Mouse (Mus musculus) heart, postnatal 10 days (tissue): ENCODE measurements at regions not wholly inside any gene's neighbourhood (a gene's known extent, or its start where the extent isn't known, plus 50 kb on each side); places are given as distances from the start of the nearest gene placed in this dataset.

Source experiments
- DNase-seq, 2 experiments: peaks; one replicate each; pipeline ENCODE4 v3.0.0; 2021
- intact Hi-C: fragments of 180-260 bp; cut with DNase I; formaldehyde crosslinking; loops from one replicate; pipeline ENCODE4 v1.15.1; 2025

GRCm38 (mm10) chr2:170294657-170295056, 133.0 kb downstream of the Bcas1 start:
- intact Hi-C loops: no loop called here
- no peak for DNase-seq

GRCm38 (mm10) chr2:170291841-170292655, 135.6 kb downstream of the Bcas1 start:
- intact Hi-C loops: loop anchor here (2.0 kb wide), 1 partner anchor 19 kb away; no protein-coding TSS in a partner anchor
- no peak for DNase-seq

DNA sequence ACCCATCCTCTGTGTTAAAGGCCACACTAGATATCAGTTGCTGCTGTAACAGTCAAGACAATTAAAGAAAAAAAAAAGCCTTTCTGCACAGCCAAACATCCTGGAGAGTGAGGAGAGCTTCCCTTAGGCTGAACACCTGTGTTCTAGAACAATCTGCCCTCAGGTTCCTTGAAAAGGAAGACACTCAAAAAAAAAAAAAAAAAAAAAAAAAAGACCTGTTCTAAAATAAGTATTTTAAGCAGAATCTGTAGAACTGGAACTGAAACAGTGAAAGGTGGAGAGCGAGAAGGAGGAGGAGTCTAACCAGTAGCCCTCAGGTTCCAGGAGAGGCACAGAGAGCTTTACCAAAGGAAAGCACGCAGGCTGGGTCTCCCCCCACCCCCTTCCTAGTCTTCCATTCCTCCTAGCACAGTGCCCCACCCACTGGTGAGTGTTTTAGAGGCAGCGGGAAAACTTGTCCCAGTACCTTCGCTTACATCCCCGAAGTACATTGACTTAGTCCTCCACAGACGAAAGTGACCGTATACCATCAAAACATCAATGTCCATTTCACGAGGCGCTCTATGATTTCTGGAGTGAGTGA, 138.2 kb downstream of the Bcas1 start:
- no peak for DNase-seq
- intact Hi-C loops: no loop called here

- DNase-seq: no peak
- intact Hi-C loops: no loop called here
These were observed 138.9 kb downstream of the Bcas1 start for GRCm38 (mm10) chr2:170288787-170289186.

DNA sequence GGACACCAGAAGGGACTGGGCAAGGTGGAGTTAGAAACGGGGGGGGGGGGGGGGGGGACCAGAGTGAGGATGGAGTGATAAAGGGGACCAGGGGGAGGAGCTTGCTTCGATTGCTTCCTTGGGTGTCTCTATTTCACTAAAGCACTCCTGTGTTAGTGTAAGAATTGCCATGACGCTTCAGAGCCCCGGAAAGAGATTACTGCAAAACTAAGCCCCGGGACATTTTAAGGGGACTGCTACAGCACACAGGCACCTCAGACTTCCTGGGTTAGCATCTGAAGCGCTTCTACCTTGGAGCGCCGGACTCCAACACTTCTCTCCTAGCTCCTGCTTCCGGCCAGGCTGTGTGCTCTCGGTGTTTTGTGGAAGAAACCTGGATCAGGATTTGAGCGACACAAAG, 139.4 kb downstream of the Bcas1 start:
- DNase-seq: no peak
- intact Hi-C loops: no loop called here

GRCm38 (mm10) chr2:170287301-170287885, 139.5 kb upstream of the Zfp217 start:
- intact Hi-C loops: loop anchor here (2.0 kb wide), 1 partner anchor 31 kb away; no protein-coding TSS in a partner anchor
- peak; percentile 71 to 77 for DNase-seq

- DNase-seq: no peak
- intact Hi-C loops: loop anchor here (2.0 kb wide), 1 partner anchor 32 kb away; no protein-coding TSS in a partner anchor
These were observed 138.9 kb upstream of the Zfp217 start for GRCm38 (mm10) chr2:170286773-170287172.

- no peak for DNase-seq
- intact Hi-C loops: no loop called here
These were observed 134.6 kb upstream of the Zfp217 start for GRCm38 (mm10) chr2:170282463-170282862.

DNA sequence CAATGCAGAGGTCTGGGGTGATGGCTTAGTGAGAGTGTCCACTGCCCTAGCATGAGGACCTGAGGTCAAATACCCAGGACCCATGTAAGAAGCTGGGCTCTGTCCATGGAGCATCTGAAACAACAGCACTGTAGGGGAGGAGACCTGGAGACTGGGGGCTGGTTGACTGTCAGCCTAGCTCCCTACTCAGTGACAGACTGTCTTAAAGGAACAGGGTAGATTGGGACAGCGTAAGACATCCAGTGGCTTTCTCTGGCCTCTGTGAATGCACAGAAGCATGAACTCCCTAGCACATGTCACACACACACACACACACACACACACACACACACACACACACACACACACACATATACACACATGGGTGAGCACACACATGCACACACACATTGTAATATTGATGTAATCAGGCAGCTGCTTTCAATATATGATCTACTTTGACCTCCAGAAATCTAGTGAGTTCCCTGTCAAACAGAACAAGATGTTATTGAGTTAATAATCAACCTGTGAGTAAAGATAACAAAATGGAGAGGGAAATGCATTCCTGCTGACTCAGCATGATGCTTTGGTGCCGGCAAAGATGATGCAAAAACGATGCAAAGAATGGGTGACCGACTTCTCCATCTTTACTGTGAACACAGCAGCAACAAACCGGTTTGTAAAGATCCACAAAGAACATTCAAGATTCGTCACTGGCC, 133.6 kb upstream of the Zfp217 start:
- DNase-seq: no peak
- intact Hi-C loops: no loop called here

DNA sequence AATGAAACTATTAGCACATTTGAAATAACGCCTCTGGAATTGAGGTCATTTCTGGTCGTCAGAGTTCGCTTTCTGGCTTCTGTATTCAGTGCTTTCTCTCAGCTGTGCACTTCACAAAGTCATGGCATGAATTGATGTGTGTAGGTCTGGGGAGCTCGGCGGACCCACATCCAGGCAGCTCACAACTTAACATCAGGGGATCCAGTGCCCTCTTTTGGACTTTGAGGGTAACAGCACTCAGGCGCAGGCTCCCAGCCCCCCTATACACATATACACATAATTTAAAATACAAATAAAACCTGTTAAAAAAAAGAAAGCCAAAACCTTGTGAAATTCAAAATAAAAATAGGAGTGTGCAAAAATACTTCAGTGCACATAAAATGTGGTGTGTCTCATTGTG, 132.8 kb upstream of the Zfp217 start:
- intact Hi-C loops: no loop called here
- no peak for DNase-seq

- peak; percentile 44 to 54 for DNase-seq
- intact Hi-C loops: no loop called here
These were observed 130.0 kb upstream of the Zfp217 start for GRCm38 (mm10) chr2:170277896-170278295.

DNA sequence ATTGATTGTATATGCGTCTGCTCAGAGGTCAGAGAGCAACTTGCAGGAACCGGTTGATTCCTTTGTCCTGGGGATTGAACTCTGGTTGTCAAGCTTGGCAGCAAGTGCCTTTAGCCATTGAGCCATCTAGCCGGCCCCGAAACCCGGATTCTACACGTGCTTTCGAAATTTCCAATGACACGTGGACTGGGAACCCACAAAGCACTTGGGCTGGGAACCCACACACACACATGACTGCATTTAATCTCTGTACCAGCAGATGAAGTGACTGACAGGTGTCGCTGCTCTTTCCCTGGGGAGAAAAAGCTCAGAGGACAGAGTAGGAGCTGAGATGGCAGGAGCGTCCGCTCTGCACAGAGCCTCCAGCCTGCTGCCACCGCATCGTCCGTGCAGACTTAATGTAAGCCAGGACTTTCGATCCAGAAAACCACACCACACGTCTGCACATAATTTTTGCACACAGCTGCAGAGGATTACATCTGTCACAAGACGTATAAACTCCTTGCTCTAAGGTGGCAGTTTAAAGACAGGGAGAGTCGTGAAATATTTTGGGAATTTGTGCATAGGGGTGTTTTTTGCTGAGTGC, 129.4 kb upstream of the Zfp217 start:
- intact Hi-C loops: no loop called here

GRCm38 (mm10) chr2:170275687-170276086, 127.8 kb upstream of the Zfp217 start:
- DNase-seq: no peak
- intact Hi-C loops: no loop called here

More for the DNA sequence above, 129.4 kb upstream of the Zfp217 start:
- DNase-seq: no peak

- no peak for DNase-seq
- intact Hi-C loops: no loop called here
These were observed 122.1 kb upstream of the Zfp217 start for GRCm38 (mm10) chr2:170269926-170270577.

GRCm38 (mm10) chr2:170268080-170268479, 120.2 kb upstream of the Zfp217 start:
- intact Hi-C loops: no loop called here
- DNase-seq: peak; percentile 43 to 46

- intact Hi-C loops: no loop called here
- peak in 1 of 2 experiments; percentile 58 for DNase-seq
These were observed 119.2 kb upstream of the Zfp217 start for GRCm38 (mm10) chr2:170267152-170267551.

GRCm38 (mm10) chr2:170266407-170267101, 118.7 kb upstream of the Zfp217 start:
- intact Hi-C loops: no loop called here
- DNase-seq: peak; percentile 16 to 47

GRCm38 (mm10) chr2:170263594-170263993, 115.7 kb upstream of the Zfp217 start:
- peak in 1 of 2 experiments; percentile 13 for DNase-seq
- intact Hi-C loops: loop anchor here (5.0 kb wide), 1 partner anchor 41 kb away; no protein-coding TSS in a partner anchor

DNA sequence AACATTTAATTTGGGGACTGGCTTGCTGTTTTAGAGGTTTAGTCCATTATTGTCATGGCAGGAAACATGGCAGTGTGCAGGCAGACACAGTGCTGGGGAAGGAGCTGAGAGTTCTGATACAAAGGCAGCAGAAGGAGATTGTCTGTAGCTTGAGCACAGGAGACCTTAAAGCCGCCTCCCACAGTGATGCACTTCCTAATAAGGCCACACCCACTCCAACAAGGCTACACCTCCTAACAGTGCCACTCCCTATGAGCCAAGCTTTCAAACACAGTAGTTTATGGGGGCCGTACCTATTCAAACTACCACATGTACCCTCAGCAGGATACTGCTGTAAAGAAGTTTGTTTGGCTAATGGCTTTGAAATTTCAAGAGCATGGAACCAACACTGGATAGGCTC, 113.3 kb upstream of the Zfp217 start:
- no peak for DNase-seq
- intact Hi-C loops: loop anchor here (5.0 kb wide), 1 partner anchor 39 kb away; no protein-coding TSS in a partner anchor
